Mouse (Mus musculus): ENCODE measurements around the gene Mdm1. TPM values are rescaled to one million over a fixed set of nuclear protein-coding genes. Genes with fewer than 3 reads are reported as not detected.
A peak's percentile ranks its signal among the peaks of the same experiment; 100 is the strongest.

The Mdm1 gene
- total RNA-seq (2021) = 1 to 10 TPM; 4.3 to 6.1 TPM

- intact Hi-C loops (cut with DNase I) = loop anchor here (10.0 kb wide), 1 partner anchor 1094 kb away; no protein-coding TSS in a partner anchor
- peak; percentile 97 to 98 for DNase-seq
Observed at GRCm38 (mm10) chr10:118141018-118141883, at the start of gene Mdm1. Gene Mdm1 (plus strand): TSS chr10:118141811.

GRCm38 (mm10) chr10:118092745-118093144, 48.9 kb upstream of the Mdm1 start:
- intact Hi-C loops (cut with DNase I) = no loop called here
- DNase-seq = no peak

- intact Hi-C loops (cut with DNase I) = no loop called here
- no peak for DNase-seq
Observed at GRCm38 (mm10) chr10:118093728-118094127, 47.9 kb upstream of the Mdm1 start.

GRCm38 (mm10) chr10:118094853-118095252, 46.8 kb upstream of the Mdm1 start:
- no peak for DNase-seq
- intact Hi-C loops (cut with DNase I) = no loop called here

GRCm38 (mm10) chr10:118096223-118096622, 45.4 kb upstream of the Mdm1 start:
- DNase-seq = no peak

GRCm38 (mm10) chr10:118097898-118098297, 43.7 kb upstream of the Mdm1 start:
- intact Hi-C loops (cut with DNase I) = no loop called here
- DNase-seq = peak in 1 of 2 experiments; percentile 19

More at GRCm38 (mm10) chr10:118096223-118096622, 45.4 kb upstream of the Mdm1 start:
- intact Hi-C loops (cut with DNase I) = no loop called here

GRCm38 (mm10) chr10:118100570-118100969, 41.0 kb upstream of the Mdm1 start:
- no peak for DNase-seq
- intact Hi-C loops (cut with DNase I) = loop anchor here (5.0 kb wide), 2 partner anchors 53 to 193 kb away; no protein-coding TSS in a partner anchor

GRCm38 (mm10) chr10:118101056-118101455, 40.6 kb upstream of the Mdm1 start:
- no peak for DNase-seq
- intact Hi-C loops (cut with DNase I) = loop anchor here (5.0 kb wide), 2 partner anchors 54 to 194 kb away; no protein-coding TSS in a partner anchor

GRCm38 (mm10) chr10:118103020-118103666, 38.5 kb upstream of the Mdm1 start:
- intact Hi-C loops (cut with DNase I) = loop anchor here (5.0 kb wide), 2 partner anchors 56 to 196 kb away; no protein-coding TSS in a partner anchor

GRCm38 (mm10) chr10:118103906-118104305, 37.7 kb upstream of the Mdm1 start:
- intact Hi-C loops (cut with DNase I) = loop anchor here (5.0 kb wide), 2 partner anchors 57 to 197 kb away; no protein-coding TSS in a partner anchor
- no peak for DNase-seq

More at GRCm38 (mm10) chr10:118103020-118103666, 38.5 kb upstream of the Mdm1 start:
- DNase-seq = peak; percentile 84 to 86

- no peak for DNase-seq
- intact Hi-C loops (cut with DNase I) = loop anchor here (5.0 kb wide), 2 partner anchors 125 to 360 kb away; partner anchors contain the start of gene Slc35e3
Observed at GRCm38 (mm10) chr10:118107031-118107430, 34.6 kb upstream of the Mdm1 start.

- intact Hi-C loops (cut with DNase I) = loop anchor here (1.0 to 2.0 kb wide), 4 partner anchors 61 to 379 kb away; partner anchors contain the start of genes Nup107 and Rap1b
- DNase-seq = peak; percentile 39 to 56
Observed at GRCm38 (mm10) chr10:118110006-118110920, 31.3 kb upstream of the Mdm1 start.

GRCm38 (mm10) chr10:118110921-118111301, 30.7 kb upstream of the Mdm1 start:
- DNase-seq = no peak
- intact Hi-C loops (cut with DNase I) = loop anchor here (1.0 to 2.0 kb wide), 4 partner anchors 62 to 380 kb away; partner anchors contain the start of genes Nup107 and Rap1b

- no peak for DNase-seq
- intact Hi-C loops (cut with DNase I) = loop anchor here (2.0 kb wide), 3 partner anchors 63 to 319 kb away; partner anchors contain the start of genes Nup107 and Rap1b
Observed at GRCm38 (mm10) chr10:118111621-118112020, 30.0 kb upstream of the Mdm1 start.

- no peak for DNase-seq
- intact Hi-C loops (cut with DNase I) = no loop called here
Observed at GRCm38 (mm10) chr10:118112294-118112893, 29.2 kb upstream of the Mdm1 start.

- no peak for DNase-seq
- intact Hi-C loops (cut with DNase I) = no loop called here
Observed at GRCm38 (mm10) chr10:118113256-118113682, 28.3 kb upstream of the Mdm1 start.

GRCm38 (mm10) chr10:118114271-118114670, 27.3 kb upstream of the Mdm1 start:
- intact Hi-C loops (cut with DNase I) = no loop called here
- DNase-seq = no peak

GRCm38 (mm10) chr10:118116456-118116855, 25.2 kb upstream of the Mdm1 start:
- DNase-seq = no peak
- intact Hi-C loops (cut with DNase I) = no loop called here
